Mouse (Mus musculus): ENCODE data around the gene Cenpa. TPM values are rescaled to one million over a fixed set of nuclear protein-coding genes. Genes with fewer than 3 reads are reported as not detected.

Cenpa gene
- polyA plus RNA-seq, 1 experiment from 2014 or later = 372 TPM

- Histone ChIP-seq H3K27me3 (ENCODE audit: insufficient read depth, poor library complexity, severe bottlenecking) (no peaks in the 10 kb centered on the region), H3K27ac (no peak overlapping the region), H3K4me1 (no peaks in the 10 kb centered on the region), H3K4me3 (no peak overlapping the region), H3K36me3 (0 out of 2 replicates have a peak, but pooled peaks cover 4% of the 10 kb centered on the region), H3K9me3 (no peaks in the 10 kb centered on the region)
- no peak for DNase-seq (ENCODE audit: low spot score)
- WGBS = 86% methylated on average over 8 of the region's 8 CpGs
Measured at GRCm38 (mm10) chr5:30721935-30722334, 55.4 kb downstream of the Cenpa start.

Small RNAs within 50 kb of the gene (microRNA-seq; reads per million reads assigned to microRNA genes)
- not detected for gene Mir5625

Other genes with a start within 250 kb of the Cenpa start
- 0.15 and 0.21 TPM in 2 replicates for gene Otof, start 204.8 kb upstream of the Cenpa start, polyA plus RNA-seq (2016; fragmentation: Nextera tagmentation; extraction: Ambion mirVana)
- not detected in 2 replicates for gene 1700001C02Rik, start 200.7 kb upstream of the Cenpa start, polyA plus RNA-seq (2016; fragmentation: Nextera tagmentation; extraction: Ambion mirVana)
- gene Cib4, start 120.9 kb upstream of the Cenpa start, polyA plus RNA-seq (2016; fragmentation: Nextera tagmentation; extraction: Ambion mirVana) = not detected in 2 replicates
- gene Kcnk3, start 78.6 kb upstream of the Cenpa start, polyA plus RNA-seq (2016; fragmentation: Nextera tagmentation; extraction: Ambion mirVana) = 17.0 and 34.2 TPM in 2 replicates
- gene Slc35f6, start 18.8 kb upstream of the Cenpa start, polyA plus RNA-seq (2016; fragmentation: Nextera tagmentation; extraction: Ambion mirVana) = 25.5 and 28.4 TPM in 2 replicates
- gene Dpysl5, start 44.8 kb downstream of the Cenpa start, polyA plus RNA-seq (2016; fragmentation: Nextera tagmentation; extraction: Ambion mirVana) = 4.0 and 5.6 TPM in 2 replicates
- gene Mapre3, start 147.9 kb downstream of the Cenpa start, polyA plus RNA-seq (2016; fragmentation: Nextera tagmentation; extraction: Ambion mirVana) = 16.3 and 16.6 TPM in 2 replicates
- gene Tmem214, start 201.2 kb downstream of the Cenpa start, polyA plus RNA-seq (2016; fragmentation: Nextera tagmentation; extraction: Ambion mirVana) = 86.3 and 87.4 TPM in 2 replicates
- 12.3 and 17.4 TPM in 2 replicates for gene Agbl5, start 221.9 kb downstream of the Cenpa start, polyA plus RNA-seq (2016; fragmentation: Nextera tagmentation; extraction: Ambion mirVana)
- 432 and 455 TPM in 2 replicates for gene Ost4, start 241.0 kb downstream of the Cenpa start, polyA plus RNA-seq (2016; fragmentation: Nextera tagmentation; extraction: Ambion mirVana)
- gene Emilin1, start 246.6 kb downstream of the Cenpa start, polyA plus RNA-seq (2016; fragmentation: Nextera tagmentation; extraction: Ambion mirVana) = 166 and 172 TPM in 2 replicates